Mouse (Mus musculus): ENCODE results near the gene Ripply3. TPM values are rescaled to one million over a fixed set of nuclear protein-coding genes. Genes with fewer than 3 reads are reported as not detected.

Ripply3 gene
- polyA plus RNA-seq, 1 experiment from 2014 or later: 5.0 TPM

Other genes with a start within 250 kb of the Ripply3 start
- gene Sim2, start 243.5 kb upstream of the Ripply3 start, polyA plus RNA-seq (2015; fragmentation: Nextera tagmentation; extraction: Ambion mirVana): 0.07 and 0.08 TPM in 2 replicates
- 7.6 and 8.0 TPM in 2 replicates for gene Hlcs, start 14.8 kb upstream of the Ripply3 start, polyA plus RNA-seq (2015; fragmentation: Nextera tagmentation; extraction: Ambion mirVana)
- gene Ttc3, start 42.2 kb downstream of the Ripply3 start, polyA plus RNA-seq (2015; fragmentation: Nextera tagmentation; extraction: Ambion mirVana): 158 and 164 TPM in 2 replicates
- 111 and 115 TPM in 2 replicates for gene Pigp, start 43.4 kb downstream of the Ripply3 start, polyA plus RNA-seq (2015; fragmentation: Nextera tagmentation; extraction: Ambion mirVana)
- gene Vps26c, start 198.4 kb downstream of the Ripply3 start, polyA plus RNA-seq (2015; fragmentation: Nextera tagmentation; extraction: Ambion mirVana): 43.6 and 46.7 TPM in 2 replicates
- 6.7 and 7.2 TPM in 2 replicates for gene Dyrk1a, start 241.6 kb downstream of the Ripply3 start, polyA plus RNA-seq (2015; fragmentation: Nextera tagmentation; extraction: Ambion mirVana)

Data from heart, embryonic 13.5 days (tissue).